Mouse (Mus musculus) lung, postnatal 0 days (tissue): Measurements from ENCODE around the gene 1600002K03Rik. TPM values are rescaled to one million over a fixed set of nuclear protein-coding genes. Genes with fewer than 3 reads are reported as not detected.

Experiments
- ATAC-seq: fragments of 200-750 bp; cut with Nextera tagmentation; 2 replicates; pipeline ENCODE4 v1.8.0; 2017; ENCODE audit warnings: moderate library complexity
- DNase-seq: peaks from one replicate; pipeline ENCODE4 v3.0.0-alpha.2; 2016; ENCODE audit warnings: low spot score
- H3K27ac ChIP-seq: fragments of 300-500 bp; sonication (generic); 2 replicates; pipeline ENCODE4 v1.5.1; 2014; ENCODE audit warnings: antibody characterized with exemption, mild to moderate bottlenecking, low read length, mixed read lengths
- H3K27me3 ChIP-seq: fragments of 300-500 bp; sonication (generic); replicated peaks from 2 replicates; pipeline ENCODE4 v1.6.1; 2014; ENCODE audit warnings: low read length, mixed read lengths; ENCODE audit not compliant: insufficient read depth
- H3K36me3 ChIP-seq: fragments of 300-500 bp; sonication (generic); 2 replicates; pipeline ENCODE4 v1.6.1; 2014; ENCODE audit warnings: low read length, mixed read lengths; ENCODE audit not compliant: insufficient read depth
- H3K4me1 ChIP-seq: fragments of 300-500 bp; sonication (generic); 2 replicates; pipeline ENCODE4 v1.6.1; 2014; ENCODE audit warnings: antibody characterized with exemption, low read depth, low read length, mixed read lengths; ENCODE audit not compliant: insufficient read depth
- H3K4me2 ChIP-seq: fragments of 300-500 bp; sonication (generic); replicated peaks from 2 replicates; pipeline ENCODE4 v1.6.1; 2014; ENCODE audit warnings: low read depth, mild to moderate bottlenecking, low read length, moderate library complexity, mixed read lengths
- H3K4me3 ChIP-seq: fragments of 300-500 bp; sonication (generic); 2 replicates; pipeline ENCODE4 v1.5.1; 2014; ENCODE audit warnings: low read depth, low read length
- H3K9ac ChIP-seq: fragments of 300-500 bp; sonication (generic); replicated peaks from 2 replicates; pipeline ENCODE4 v1.6.1; 2014; ENCODE audit warnings: low read depth, mild to moderate bottlenecking
- H3K9me3 ChIP-seq: fragments of 300-500 bp; sonication (generic); 2 replicates; pipeline ENCODE4 v1.6.1; 2016; ENCODE audit warnings: low read length, mixed read lengths
- CTCF ChIP-seq: IDR thresholded peaks from 2 replicates; pipeline ENCODE4 v1.5.1; 2016; ENCODE audit warnings: antibody characterized with exemption, mild to moderate bottlenecking
- EP300 ChIP-seq: IDR thresholded peaks from 2 replicates; pipeline ENCODE4 v1.6.1; 2016; ENCODE audit warnings: antibody characterized with exemption, mild to moderate bottlenecking, control low read depth
- WGBS: fragments of 180-500 bp; shearing (Covaris S2); extraction: QIAGEN DNeasy Blood & Tissue Kit; methylation state at CpG from one replicate; pipeline ENCODE4 v1.1.7; 2014; 5-methylcytosine and 5-hydroxymethylcytosine counted together
- polyA plus RNA-seq: library from polyadenylated mRNA; unstranded; fragments of >200 nt; fragmentation: Nextera tagmentation; extraction: Ambion mirVana; gene quantifications from 2 replicates; pipeline ENCODE4 v1.2.1, GENCODE M21; 2015

The 1600002K03Rik gene
- polyA plus RNA-seq, 1 experiment from 2014 or later = 11.7 TPM

- Histone ChIP-seq H3K27me3 (no peaks in the 10 kb centered on the region), H3K4me3 (no peak overlapping the region), H3K4me2 (no peak overlapping the region), H3K36me3 (peaks cover 20% of the 10 kb centered on the region), H3K9ac (no peak overlapping the region), H3K9me3 (no peaks in the 10 kb centered on the region), H3K4me1 (no peaks in the 10 kb centered on the region), H3K27ac (no peak overlapping the region)
- DNase-seq (no peak), ATAC-seq (no peak)
- TF ChIP-seq EP300 (no peak), CTCF (no peak)
- 56% methylated on average over 25 of the region's 27 CpGs for WGBS
Measured at GRCm38 (mm10) chr10:80131952-80132350, 40.8 kb upstream of the 1600002K03Rik start.

GRCm38 (mm10) chr10:80133226-80133849 is 39.4 kb upstream of the 1600002K03Rik start:
- Histone ChIP-seq H3K27me3 (peaks cover 7% of the 10 kb centered on the region; the same call in 1 of the 2 replicates), H3K36me3 (peaks cover 6% of the 10 kb centered on the region; the same call in 1 of the 2 replicates), H3K4me1 (peaks cover 3% of the 10 kb centered on the region; the same call in 1 of the 2 replicates), H3K9me3 (no peaks in the 10 kb centered on the region), H3K9ac (no peak overlapping the region), H3K4me3 (no peak overlapping the region), H3K4me2 (no peak overlapping the region), H3K27ac (no peak overlapping the region)
- ATAC-seq (no peak), DNase-seq (no peak)
- 57% methylated on average over 8 of the region's 8 CpGs for whole genome bisulfite sequencing
- TF ChIP-seq EP300 = no peak
- TF ChIP-seq CTCF = peak; percentile 32; the same call in 1 of the 2 replicates

- no peak for TF ChIP-seq EP300
- TF ChIP-seq CTCF = no peak
- H3K27ac ChIP-seq = no peak overlapping the region
- H3K27me3 ChIP-seq = peaks cover 11% of the 10 kb centered on the region
- no peak for DNase-seq
- H3K9ac ChIP-seq = no peak overlapping the region
- H3K4me3 ChIP-seq = no peak overlapping the region
- no peak for ATAC-seq
- WGBS = 73% methylated on average over 7 of the region's 9 CpGs
- H3K36me3 ChIP-seq = no peaks in the 10 kb centered on the region; the same call in 1 of the 2 replicates
- H3K4me2 ChIP-seq = no peak overlapping the region
- no peaks in the 10 kb centered on the region for H3K9me3 ChIP-seq
- peaks cover 7% of the 10 kb centered on the region; the same call in 1 of the 2 replicates for H3K4me1 ChIP-seq
Measured at GRCm38 (mm10) chr10:80134421-80134820, 38.3 kb upstream of the 1600002K03Rik start.

GRCm38 (mm10) chr10:80135161-80135560 is 37.6 kb upstream of the 1600002K03Rik start:
- H3K4me2 ChIP-seq = no peak overlapping the region
- H3K9ac ChIP-seq = no peak overlapping the region
- no peak for ATAC-seq
- no peak for DNase-seq
- WGBS = 81% methylated on average over 10 of the region's 10 CpGs
- no peak overlapping the region for H3K4me3 ChIP-seq
- no peak overlapping the region for H3K27ac ChIP-seq
- TF ChIP-seq EP300 (no peak), CTCF (no peak)
- no peaks in the 10 kb centered on the region for H3K36me3 ChIP-seq
- H3K9me3 ChIP-seq = no peaks in the 10 kb centered on the region
- H3K27me3 ChIP-seq = peaks cover 15% of the 10 kb centered on the region
- H3K4me1 ChIP-seq = peaks cover 7% of the 10 kb centered on the region; the same call in 1 of the 2 replicates

GRCm38 (mm10) chr10:80135641-80136040 is 37.1 kb upstream of the 1600002K03Rik start:
- Histone ChIP-seq H3K36me3 (no peaks in the 10 kb centered on the region), H3K4me3 (no peak overlapping the region), H3K9me3 (no peaks in the 10 kb centered on the region), H3K9ac (no peak overlapping the region), H3K4me2 (no peak overlapping the region), H3K27ac (no peak overlapping the region), H3K4me1 (peaks cover 7% of the 10 kb centered on the region; the same call in 1 of the 2 replicates), H3K27me3 (peaks cover 15% of the 10 kb centered on the region)
- ATAC-seq = no peak
- WGBS = 86% methylated on average over 1 of the region's 1 CpGs
- DNase-seq = no peak
- TF ChIP-seq CTCF (no peak), EP300 (no peak)

- peak overlapping the region; percentile 57 for H3K27ac ChIP-seq
- no peak for ATAC-seq
- no peak overlapping the region for H3K9ac ChIP-seq
- WGBS = 18% methylated on average over 38 of the region's 49 CpGs
- H3K9me3 ChIP-seq = no peaks in the 10 kb centered on the region
- peaks cover 7% of the 10 kb centered on the region; the same call in 1 of the 2 replicates for H3K4me1 ChIP-seq
- peak overlapping the region; percentile 98 for H3K4me2 ChIP-seq
- TF ChIP-seq CTCF = no peak
- TF ChIP-seq EP300 = no peak
- H3K4me3 ChIP-seq = peak overlapping the region; percentile 23
- peaks cover 15% of the 10 kb centered on the region for H3K27me3 ChIP-seq
- DNase-seq = no peak
- no peaks in the 10 kb centered on the region for H3K36me3 ChIP-seq
Measured at GRCm38 (mm10) chr10:80136179-80136951, 36.4 kb upstream of the 1600002K03Rik start.
